Mouse (Mus musculus) forebrain, embryonic 13.5 days (tissue): ENCODE measurements around the gene Aatk. TPM values are rescaled to one million over a fixed set of nuclear protein-coding genes. Genes with fewer than 3 reads are reported as not detected.

Source experiments
- ATAC-seq: fragments of 200-750 bp; cut with Nextera tagmentation; 2 replicates; pipeline ENCODE4 v1.8.0; 2017
- H3K27ac ChIP-seq: fragments of 300-500 bp; sonication (generic); 2 replicates; pipeline ENCODE4 v1.5.1; 2015; ENCODE audit warnings: inconsistent platforms, mild to moderate bottlenecking, moderate library complexity
- H3K27me3 ChIP-seq: fragments of 300-500 bp; sonication (generic); 2 replicates; pipeline ENCODE4 v1.6.1; 2015; ENCODE audit warnings: mild to moderate bottlenecking, inconsistent platforms
- H3K36me3 ChIP-seq: fragments of 300-500 bp; sonication (generic); 2 replicates; pipeline ENCODE4 v1.6.1; 2015; ENCODE audit warnings: mild to moderate bottlenecking, inconsistent platforms; ENCODE audit not compliant: poor library complexity, severe bottlenecking
- H3K4me1 ChIP-seq: fragments of 300-500 bp; sonication (generic); 2 replicates; pipeline ENCODE4 v1.6.1; 2015; ENCODE audit warnings: inconsistent platforms
- H3K4me2 ChIP-seq: fragments of 300-500 bp; sonication (generic); 2 replicates; pipeline ENCODE4 v1.6.1; 2015; ENCODE audit warnings: inconsistent platforms, mild to moderate bottlenecking, moderate library complexity
- H3K4me3 ChIP-seq: fragments of 300-500 bp; sonication (generic); 2 replicates; pipeline ENCODE4 v1.5.1; 2015; ENCODE audit warnings: mild to moderate bottlenecking, inconsistent platforms
- H3K9ac ChIP-seq: fragments of 300-500 bp; sonication (generic); 2 replicates; pipeline ENCODE4 v1.6.1; 2015; ENCODE audit warnings: mild to moderate bottlenecking, inconsistent platforms
- H3K9me3 ChIP-seq: fragments of 300-500 bp; sonication (generic); replicated peaks from 2 replicates; pipeline ENCODE4 v1.6.1; 2016; ENCODE audit warnings: inconsistent platforms
- WGBS: fragments of 180-500 bp; shearing (Covaris S2); methylation state at CpG from one replicate; pipeline ENCODE4 v1.1.7; 2015; 5-methylcytosine and 5-hydroxymethylcytosine counted together
- polyA plus RNA-seq: library from polyadenylated mRNA; unstranded; fragments of >200 nt; fragmentation: Nextera tagmentation; extraction: Ambion mirVana; gene quantifications from 2 replicates; pipeline ENCODE4 v1.2.1, GENCODE M21; 2015

Gene Aatk
- polyA plus RNA-seq, 1 experiment from 2014 or later = 6.8 TPM

DNA sequence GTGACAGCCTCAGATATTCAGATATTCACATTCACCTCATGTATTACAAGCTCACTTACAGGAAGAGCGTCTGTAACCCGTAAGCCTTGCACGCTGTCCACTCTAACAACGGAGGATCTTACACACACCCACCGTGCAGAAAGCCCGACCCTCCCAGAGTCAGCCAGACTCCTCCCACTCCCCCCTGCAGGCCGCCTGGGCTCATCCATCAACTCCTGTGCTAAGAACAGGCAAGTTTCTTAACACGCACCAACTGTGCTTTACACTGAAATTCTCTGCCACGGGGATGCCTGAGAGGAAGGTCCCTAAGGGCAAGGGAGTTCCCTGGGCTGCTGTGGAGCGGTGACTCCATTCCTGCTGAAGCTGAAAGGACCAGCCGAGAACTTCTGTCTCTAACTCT is 22.3 kb upstream of the Aatk start:
- H3K27me3 ChIP-seq = no peaks in the 10 kb centered on the region
- H3K9me3 ChIP-seq = no peaks in the 10 kb centered on the region
- ATAC-seq = no peak
- no peak overlapping the region for H3K27ac ChIP-seq
- no peak overlapping the region for H3K4me3 ChIP-seq
- H3K4me2 ChIP-seq = no peak overlapping the region
- peaks cover 100% of the 10 kb centered on the region for H3K36me3 ChIP-seq
- no peaks in the 10 kb centered on the region for H3K4me1 ChIP-seq
- no peak overlapping the region for H3K9ac ChIP-seq
- 66% methylated on average over 11 of the region's 11 CpGs for WGBS

DNA sequence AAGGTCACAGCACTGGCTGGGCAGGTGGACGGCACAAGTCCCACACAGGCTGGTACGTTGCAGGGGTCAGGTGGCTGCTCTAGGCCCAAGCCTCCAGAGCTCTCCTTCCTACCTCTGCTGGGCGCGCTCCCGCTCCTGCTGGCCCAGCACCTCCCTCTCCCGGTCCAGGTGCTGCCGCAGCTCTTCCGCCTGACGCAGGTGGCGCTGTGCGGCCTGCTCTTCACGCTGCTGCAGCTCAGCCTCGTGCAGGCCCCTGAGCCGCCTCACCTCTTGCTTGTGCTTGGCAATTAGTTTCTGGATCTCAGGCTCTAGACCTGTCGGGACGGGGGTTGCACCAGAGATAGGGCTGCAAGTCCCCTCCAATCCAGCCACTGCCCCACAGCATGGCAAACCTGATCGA is 20.9 kb upstream of the Aatk start:
- Histone ChIP-seq H3K27me3 (no peaks in the 10 kb centered on the region), H3K9me3 (no peaks in the 10 kb centered on the region), H3K36me3 (peaks cover 98% of the 10 kb centered on the region), H3K4me3 (no peak overlapping the region), H3K9ac (no peak overlapping the region), H3K27ac (no peak overlapping the region), H3K4me1 (no peaks in the 10 kb centered on the region), H3K4me2 (no peak overlapping the region)
- ATAC-seq = no peak
- 44% methylated on average over 17 of the region's 17 CpGs for WGBS

DNA sequence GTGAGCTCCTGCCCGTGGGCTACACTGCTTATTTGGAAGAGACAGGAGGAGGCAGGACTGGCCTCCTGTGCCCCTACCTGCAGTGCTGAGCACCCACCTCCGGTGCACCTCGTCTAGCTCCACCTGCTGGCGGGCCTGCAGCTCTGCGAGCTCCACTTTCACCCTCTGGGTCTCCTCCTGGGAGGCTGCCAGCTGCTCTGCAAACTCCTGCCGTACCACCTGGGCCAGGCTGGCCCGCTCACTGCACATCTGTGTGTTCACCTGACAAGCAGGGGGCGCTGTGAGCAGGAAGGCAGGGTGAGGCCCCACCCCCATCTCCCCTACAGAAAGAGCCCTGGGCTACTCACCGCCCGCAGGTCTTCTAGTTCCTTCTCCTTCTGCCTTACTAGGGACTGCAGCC is 18.3 kb upstream of the Aatk start:
- no peak for ATAC-seq
- WGBS = 34% methylated on average over 10 of the region's 10 CpGs
- Histone ChIP-seq H3K27me3 (no peaks in the 10 kb centered on the region), H3K4me3 (no peak overlapping the region), H3K27ac (no peak overlapping the region), H3K9me3 (no peaks in the 10 kb centered on the region), H3K36me3 (peaks cover 72% of the 10 kb centered on the region), H3K4me1 (no peaks in the 10 kb centered on the region), H3K4me2 (no peak overlapping the region), H3K9ac (no peak overlapping the region)

GRCm38 (mm10) chr11:120064668-120065040 is 17.7 kb upstream of the Aatk start:
- Histone ChIP-seq H3K9ac (no peak overlapping the region), H3K27me3 (no peaks in the 10 kb centered on the region), H3K36me3 (peaks cover 66% of the 10 kb centered on the region), H3K4me3 (no peak overlapping the region), H3K4me2 (no peak overlapping the region), H3K27ac (no peak overlapping the region), H3K9me3 (no peaks in the 10 kb centered on the region), H3K4me1 (no peaks in the 10 kb centered on the region)
- 91% methylated on average over 11 of the region's 11 CpGs for WGBS
- no peak for ATAC-seq

DNA sequence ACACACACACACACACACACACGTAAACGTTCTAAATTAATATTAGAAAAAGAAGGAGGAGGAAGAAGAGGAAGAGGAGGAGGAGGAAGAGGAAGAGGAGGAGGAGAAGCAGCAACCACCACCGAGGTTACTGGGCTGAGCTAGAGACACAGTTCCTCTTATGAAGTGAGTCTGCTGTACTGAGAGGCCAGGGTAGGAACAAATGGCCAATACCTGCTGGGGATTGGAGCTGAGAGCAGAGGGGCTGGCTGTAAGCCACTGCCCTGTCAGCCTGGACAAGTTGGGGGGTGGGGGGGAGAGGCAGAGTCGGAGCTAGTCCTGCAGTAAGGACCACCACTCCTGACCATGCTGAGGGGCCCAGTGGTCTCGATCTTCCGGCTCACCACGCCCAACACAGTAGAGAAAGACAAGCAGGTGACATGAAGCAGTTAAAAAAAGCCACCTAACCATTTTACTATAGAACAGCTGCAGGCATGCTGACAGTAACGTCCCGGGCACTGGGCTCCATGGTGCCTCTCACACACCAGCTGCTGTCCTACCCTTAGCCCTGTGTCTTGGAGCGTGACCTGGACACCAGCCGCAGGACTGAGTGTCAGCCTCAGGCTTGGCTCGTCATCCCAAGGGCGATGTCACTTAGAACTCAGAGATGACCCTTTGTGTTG is 17.2 kb upstream of the Aatk start:
- peaks cover 61% of the 10 kb centered on the region for H3K36me3 ChIP-seq
- no peaks in the 10 kb centered on the region for H3K27me3 ChIP-seq
- no peak overlapping the region for H3K4me3 ChIP-seq
- no peaks in the 10 kb centered on the region for H3K4me1 ChIP-seq
- no peak for ATAC-seq
- 86% methylated on average over 13 of the region's 13 CpGs for WGBS
- H3K9ac ChIP-seq = no peak overlapping the region
- no peaks in the 10 kb centered on the region for H3K9me3 ChIP-seq
- H3K27ac ChIP-seq = no peak overlapping the region
- H3K4me2 ChIP-seq = no peak overlapping the region

DNA sequence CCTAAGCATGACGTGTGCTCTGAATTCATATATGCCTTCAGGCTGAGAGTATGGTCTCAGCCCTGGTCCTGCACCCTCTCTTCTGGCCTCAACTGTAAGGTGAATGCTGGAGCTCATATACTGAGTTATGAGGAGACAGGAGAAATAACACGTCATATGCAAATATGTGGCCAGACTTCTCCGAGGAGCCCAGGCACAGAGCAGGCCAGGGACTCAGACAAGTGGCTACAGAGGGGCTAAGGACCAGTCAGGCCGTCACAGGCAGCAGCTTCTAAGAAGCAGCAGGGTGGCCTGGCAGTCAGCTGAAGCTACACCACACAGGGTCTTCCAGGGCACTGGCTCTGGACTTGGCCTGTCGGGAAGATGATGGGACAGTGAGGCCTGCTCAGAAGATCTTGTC is 16.4 kb upstream of the Aatk start:
- Histone ChIP-seq H3K9me3 (no peaks in the 10 kb centered on the region), H3K9ac (no peak overlapping the region), H3K36me3 (peaks cover 53% of the 10 kb centered on the region), H3K27me3 (no peaks in the 10 kb centered on the region), H3K4me2 (no peak overlapping the region), H3K27ac (no peak overlapping the region), H3K4me3 (no peak overlapping the region), H3K4me1 (no peaks in the 10 kb centered on the region)
- ATAC-seq = no peak
- 91% methylated on average over 5 of the region's 5 CpGs for WGBS

- WGBS = 88% methylated on average over 8 of the region's 8 CpGs
- Histone ChIP-seq H3K27me3 (no peaks in the 10 kb centered on the region), H3K36me3 (peaks cover 26% of the 10 kb centered on the region), H3K27ac (no peak overlapping the region), H3K4me3 (no peak overlapping the region), H3K9ac (no peak overlapping the region), H3K4me2 (no peak overlapping the region), H3K9me3 (no peaks in the 10 kb centered on the region), H3K4me1 (no peaks in the 10 kb centered on the region)
- ATAC-seq = no peak
These were observed 13.7 kb upstream of the Aatk start for GRCm38 (mm10) chr11:120060634-120061033.

DNA sequence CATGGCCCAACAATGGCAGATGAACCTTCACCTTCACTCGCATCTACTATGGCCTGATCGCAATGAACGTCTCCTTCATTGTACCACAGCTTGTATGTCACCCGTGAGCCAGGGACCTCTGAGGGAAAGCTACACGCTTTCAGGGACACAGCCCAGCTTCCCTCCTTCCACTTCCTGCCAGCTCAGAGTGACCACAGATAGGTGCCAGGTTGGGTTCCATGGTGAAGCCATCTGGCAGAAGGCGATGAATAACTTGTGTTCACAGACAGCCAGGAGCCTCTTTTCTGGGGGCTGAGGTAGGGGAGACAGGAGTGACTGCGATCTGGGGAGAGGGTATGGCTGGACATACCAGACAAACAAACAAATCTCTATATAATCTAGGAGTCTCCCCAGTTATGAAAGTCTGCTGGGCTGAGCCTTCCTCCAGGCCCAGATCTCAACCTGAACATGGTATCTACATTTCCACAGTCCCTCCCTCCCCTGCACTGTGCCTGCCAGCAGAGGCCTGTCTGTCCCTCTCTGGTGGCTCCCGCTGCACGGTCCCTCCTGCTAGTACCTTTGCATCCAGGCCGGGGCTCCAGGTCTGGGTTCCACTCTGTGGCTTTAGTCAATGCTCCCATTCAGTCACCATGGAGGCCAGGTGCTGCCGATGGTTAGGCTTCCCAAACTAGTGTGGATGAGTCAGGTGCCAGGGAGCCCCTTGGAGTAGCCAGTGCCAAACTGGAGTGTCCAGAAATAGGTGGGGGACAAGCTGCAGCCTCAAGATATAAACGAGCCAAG is 9.2 kb upstream of the Aatk start:
- Histone ChIP-seq H3K4me3 (no peak overlapping the region), H3K27ac (no peak overlapping the region), H3K4me1 (peaks cover 6% of the 10 kb centered on the region), H3K27me3 (no peaks in the 10 kb centered on the region), H3K4me2 (no peak overlapping the region), H3K36me3 (no peaks in the 10 kb centered on the region), H3K9ac (no peak overlapping the region), H3K9me3 (no peaks in the 10 kb centered on the region)
- whole genome bisulfite sequencing = 86% methylated on average over 12 of the region's 12 CpGs
- ATAC-seq = no peak

GRCm38 (mm10) chr11:120053846-120054245 is 6.9 kb upstream of the Aatk start:
- WGBS = 88% methylated on average over 4 of the region's 4 CpGs
- Histone ChIP-seq H3K4me3 (no peak overlapping the region), H3K27me3 (peaks cover 9% of the 10 kb centered on the region; the same call in 1 of the 2 replicates)

DNA sequence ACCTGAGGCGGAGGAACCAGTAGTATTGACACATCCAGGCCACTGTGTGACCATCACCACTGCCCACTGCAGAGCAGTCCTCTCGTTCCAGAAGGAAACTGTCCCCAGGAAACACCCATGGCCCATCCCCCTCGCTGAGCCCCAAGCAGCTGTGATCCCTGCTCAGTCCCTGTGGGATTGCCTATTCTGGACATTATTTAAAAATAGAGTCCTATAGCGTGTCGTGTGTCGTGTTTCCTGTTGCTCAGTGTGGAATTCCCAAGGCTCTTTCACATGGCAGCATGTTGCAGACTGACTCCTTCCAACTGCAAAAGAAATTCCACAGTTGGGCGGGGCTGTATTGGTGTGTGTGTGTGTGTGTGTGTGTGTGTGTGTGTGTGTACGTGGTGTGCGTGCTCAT is 5.3 kb upstream of the Aatk start:
- Histone ChIP-seq H3K4me1 (peaks cover 27% of the 10 kb centered on the region), H3K9ac (no peak overlapping the region), H3K9me3 (no peaks in the 10 kb centered on the region), H3K4me3 (no peak overlapping the region), H3K27me3 (peaks cover 13% of the 10 kb centered on the region; the same call in 1 of the 2 replicates), H3K36me3 (no peaks in the 10 kb centered on the region), H3K27ac (no peak overlapping the region), H3K4me2 (no peak overlapping the region)
- no peak for ATAC-seq
- WGBS = 85% methylated on average over 9 of the region's 9 CpGs

More at GRCm38 (mm10) chr11:120053846-120054245, 6.9 kb upstream of the Aatk start:
- no peak overlapping the region for H3K9ac ChIP-seq
- H3K36me3 ChIP-seq = no peaks in the 10 kb centered on the region
- H3K4me2 ChIP-seq = no peak overlapping the region
- H3K4me1 ChIP-seq = peaks cover 11% of the 10 kb centered on the region
- no peak overlapping the region for H3K27ac ChIP-seq
- no peaks in the 10 kb centered on the region for H3K9me3 ChIP-seq
- no peak for ATAC-seq

GRCm38 (mm10) chr11:120051124-120051811 is 4.3 kb upstream of the Aatk start:
- H3K36me3 ChIP-seq = no peaks in the 10 kb centered on the region
- peaks cover 33% of the 10 kb centered on the region for H3K4me1 ChIP-seq
- no peak overlapping the region for H3K4me2 ChIP-seq
- ATAC-seq = 0 out of 2 replicates have a peak, but pooled peaks have one; percentile 20
- WGBS = 45% methylated on average over 14 of the region's 14 CpGs
- H3K27ac ChIP-seq = no peak overlapping the region; the same call in none of the 2 replicates
- no peak overlapping the region; the same call in 1 of the 2 replicates for H3K9ac ChIP-seq
- peaks cover 13% of the 10 kb centered on the region; the same call in 1 of the 2 replicates for H3K27me3 ChIP-seq
- H3K9me3 ChIP-seq = no peaks in the 10 kb centered on the region
- H3K4me3 ChIP-seq = no peak overlapping the region

- Histone ChIP-seq H3K9me3 (no peaks in the 10 kb centered on the region), H3K27me3 (peaks cover 13% of the 10 kb centered on the region; the same call in 1 of the 2 replicates), H3K9ac (no peak overlapping the region), H3K4me1 (peaks cover 52% of the 10 kb centered on the region), H3K4me2 (no peak overlapping the region), H3K27ac (no peak overlapping the region), H3K36me3 (no peaks in the 10 kb centered on the region), H3K4me3 (no peak overlapping the region)
- 84% methylated on average over 8 of the region's 8 CpGs for WGBS
- ATAC-seq = no peak
These were observed 2.1 kb upstream of the Aatk start for GRCm38 (mm10) chr11:120049067-120049466.
